Mouse (Mus musculus) heart, postnatal 0 days (tissue): ENCODE results near the gene Ilf3. TPM values are rescaled to one million over a fixed set of nuclear protein-coding genes. Genes with fewer than 3 reads are reported as not detected.
A peak's percentile ranks its signal among the peaks of the same experiment; 100 is the strongest.

Experiments used
- ATAC-seq: fragments of 200-750 bp; cut with Nextera tagmentation; 2 replicates; pipeline ENCODE4 v1.8.0; 2017; ENCODE audit warnings: low read depth, moderate number of reproducible peaks, moderate library complexity; ENCODE audit not compliant: insufficient read depth
- DNase-seq: peaks from one replicate; pipeline ENCODE4 v3.0.0-alpha.2; 2016; ENCODE audit warnings: low spot score
- H3K27ac ChIP-seq: fragments of 300-500 bp; sonication (generic); 2 replicates; pipeline ENCODE4 v1.5.1; 2014; ENCODE audit warnings: low read depth, mild to moderate bottlenecking
- H3K27me3 ChIP-seq: fragments of 300-500 bp; sonication (generic); 2 replicates; pipeline ENCODE4 v1.6.1; 2014; ENCODE audit warnings: low read length, mixed read lengths; ENCODE audit not compliant: control insufficient read depth, insufficient read depth
- H3K36me3 ChIP-seq: fragments of 300-500 bp; sonication (generic); replicated peaks from 2 replicates; pipeline ENCODE4 v1.6.1; 2014; ENCODE audit warnings: low read length, mixed read lengths; ENCODE audit not compliant: control insufficient read depth, insufficient read depth
- H3K4me1 ChIP-seq: fragments of 300-500 bp; sonication (generic); 2 replicates; pipeline ENCODE4 v1.6.1; 2014; ENCODE audit warnings: antibody characterized with exemption; ENCODE audit not compliant: control insufficient read depth, insufficient read depth
- H3K4me2 ChIP-seq: fragments of 300-500 bp; sonication (generic); 2 replicates; pipeline ENCODE4 v1.6.1; 2014; ENCODE audit warnings: low read depth, mild to moderate bottlenecking, low read length, moderate library complexity
- H3K4me3 ChIP-seq: fragments of 300-500 bp; sonication (generic); 2 replicates; pipeline ENCODE4 v1.5.1; 2014; ENCODE audit warnings: low read depth, low read length
- H3K9ac ChIP-seq: fragments of 300-500 bp; sonication (generic); replicated peaks from 2 replicates; pipeline ENCODE4 v1.6.1; 2014; ENCODE audit warnings: low read depth, low read length, mixed read lengths
- H3K9me3 ChIP-seq: fragments of 300-500 bp; sonication (generic); replicated peaks from 2 replicates; pipeline ENCODE4 v1.6.1; 2016; ENCODE audit warnings: low read length; ENCODE audit not compliant: control insufficient read depth
- CTCF ChIP-seq: IDR thresholded peaks from 2 replicates; pipeline ENCODE4 v1.5.1; 2016; ENCODE audit warnings: antibody characterized with exemption, control low read depth, low read depth
- EP300 ChIP-seq: IDR thresholded peaks from 2 replicates; pipeline ENCODE4 v1.6.1; 2016; ENCODE audit warnings: antibody characterized with exemption, low read depth
- WGBS: fragments of 180-500 bp; shearing (Covaris S2); extraction: QIAGEN DNeasy Blood & Tissue Kit; methylation state at CpG from one replicate; pipeline ENCODE4 v1.1.7; 2014; 5-methylcytosine and 5-hydroxymethylcytosine counted together
- polyA plus RNA-seq: library from polyadenylated mRNA; unstranded; fragments of >200 nt; fragmentation: Nextera tagmentation; extraction: Ambion mirVana; gene quantifications from 2 replicates; pipeline ENCODE4 v1.2.1, GENCODE M21; 2015
- total RNA-seq: library from RNA; depleted of rRNA; stranded (reverse); fragments of >200 nt; gene quantifications from 2 replicates; pipeline ENCODE4 v1.2.3, GENCODE M21; 2014; ENCODE audit warnings: low replicate concordance

Ilf3 gene
- total and polyA plus RNA-seq, 2 experiments from 2014 or later: 34.7 to 58.4 TPM

DNA sequence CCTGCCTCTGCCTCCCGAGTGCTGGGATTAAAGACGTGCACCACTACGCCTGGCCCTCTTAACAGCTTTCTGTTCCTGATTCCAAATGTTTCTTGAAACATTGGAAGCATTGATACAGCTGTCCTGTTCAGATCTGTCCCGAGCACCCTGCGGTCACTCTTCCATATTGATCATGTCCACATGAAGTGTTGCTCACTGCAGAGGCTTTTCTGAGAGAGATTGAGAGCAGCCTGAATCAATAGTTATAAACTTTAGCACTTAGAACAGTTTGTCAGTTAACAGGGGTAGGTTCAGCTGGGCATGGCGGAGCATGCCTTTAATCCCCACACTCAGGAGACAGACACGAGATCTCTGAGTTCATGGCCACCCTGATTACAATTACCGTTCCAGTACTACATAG is 76.2 kb downstream of the Ilf3 start:
- WGBS: 94% methylated on average over 8 of the region's 8 CpGs
- DNase-seq (no peak), ATAC-seq (no peak)
- Histone ChIP-seq H3K36me3 (0 out of 2 replicates have a peak, but pooled peaks cover 7% of the 10 kb centered on the region), H3K4me3 (no peak overlapping the region), H3K27me3 (no peaks in the 10 kb centered on the region), H3K9me3 (no peaks in the 10 kb centered on the region), H3K27ac (no peak overlapping the region), H3K4me1 (no peaks in the 10 kb centered on the region; the same call in 1 of the 2 replicates), H3K9ac (no peak overlapping the region), H3K4me2 (no peak overlapping the region)
- no peak for TF ChIP-seq EP300
- TF ChIP-seq CTCF: no peak

DNA sequence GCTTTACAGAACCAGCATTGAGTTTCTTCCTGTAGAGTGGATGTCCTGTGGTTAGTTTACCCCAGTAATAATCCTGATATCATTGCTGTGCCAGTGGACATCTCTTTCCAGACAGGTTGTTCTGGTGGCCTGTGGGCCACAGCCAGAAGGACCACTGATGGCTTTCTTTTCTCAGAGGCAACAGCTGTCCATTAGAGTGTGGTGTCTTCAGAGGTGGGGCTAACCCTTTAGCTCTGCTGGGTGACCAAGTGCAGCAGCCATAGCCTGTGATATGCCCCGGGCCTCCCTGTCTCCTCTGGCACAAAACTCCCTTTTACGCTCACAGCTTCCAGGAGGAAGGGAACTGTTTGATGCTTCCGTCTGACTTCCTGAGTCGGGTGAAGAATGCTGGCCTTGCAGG is 76.9 kb downstream of the Ilf3 start:
- TF ChIP-seq CTCF (no peak), EP300 (no peak)
- H3K9ac ChIP-seq: no peak overlapping the region
- H3K4me1 ChIP-seq: no peaks in the 10 kb centered on the region
- ATAC-seq (no peak), DNase-seq (no peak)
- 0 out of 2 replicates have a peak, but pooled peaks cover 7% of the 10 kb centered on the region for H3K36me3 ChIP-seq
- no peaks in the 10 kb centered on the region for H3K9me3 ChIP-seq
- no peaks in the 10 kb centered on the region for H3K27me3 ChIP-seq
- H3K4me3 ChIP-seq: no peak overlapping the region
- no peak overlapping the region for H3K4me2 ChIP-seq
- no peak overlapping the region for H3K27ac ChIP-seq
- WGBS: 68% methylated on average over 4 of the region's 4 CpGs

GRCm38 (mm10) chr9:21445081-21445744 is 77.5 kb downstream of the Ilf3 start:
- WGBS: 95% methylated on average over 6 of the region's 6 CpGs

DNA sequence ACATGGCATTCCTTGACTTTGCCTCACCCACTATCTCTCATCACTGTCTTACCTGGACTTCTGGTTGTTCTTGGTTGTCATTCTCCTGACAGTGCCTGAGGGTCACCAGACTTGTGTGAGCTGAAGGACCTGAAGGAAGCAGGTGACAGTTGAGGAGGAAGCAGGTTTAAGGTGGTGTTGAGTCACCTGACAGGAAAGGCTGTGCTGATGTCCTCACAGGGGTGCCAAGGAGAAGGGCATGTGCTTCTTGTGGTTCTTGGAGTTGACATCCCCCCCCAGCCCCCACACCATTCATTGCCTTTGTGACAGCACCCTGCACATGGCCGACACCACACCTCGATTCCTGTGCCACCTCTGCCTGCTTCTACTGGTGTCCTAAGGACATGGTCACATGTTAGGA is 80.1 kb downstream of the Ilf3 start:
- H3K4me1 ChIP-seq: peaks cover 15% of the 10 kb centered on the region
- no peak overlapping the region for H3K4me2 ChIP-seq
- H3K9me3 ChIP-seq: no peaks in the 10 kb centered on the region
- 0 out of 2 replicates have a peak, but pooled peaks cover 7% of the 10 kb centered on the region for H3K36me3 ChIP-seq
- ATAC-seq (no peak), DNase-seq (no peak)
- no peak overlapping the region for H3K27ac ChIP-seq
- no peak overlapping the region for H3K9ac ChIP-seq
- H3K27me3 ChIP-seq: no peaks in the 10 kb centered on the region
- WGBS: 76% methylated on average over 2 of the region's 2 CpGs
- TF ChIP-seq EP300 (no peak), CTCF (no peak)
- H3K4me3 ChIP-seq: no peak overlapping the region

More at GRCm38 (mm10) chr9:21445081-21445744, 77.5 kb downstream of the Ilf3 start:
- Histone ChIP-seq H3K9me3 (no peaks in the 10 kb centered on the region), H3K27ac (no peak overlapping the region), H3K4me3 (no peak overlapping the region), H3K4me2 (no peak overlapping the region), H3K36me3 (0 out of 2 replicates have a peak, but pooled peaks cover 7% of the 10 kb centered on the region), H3K4me1 (no peaks in the 10 kb centered on the region), H3K9ac (no peak overlapping the region), H3K27me3 (no peaks in the 10 kb centered on the region)
- ATAC-seq (no peak), DNase-seq (no peak)
- TF ChIP-seq EP300: no peak

DNA sequence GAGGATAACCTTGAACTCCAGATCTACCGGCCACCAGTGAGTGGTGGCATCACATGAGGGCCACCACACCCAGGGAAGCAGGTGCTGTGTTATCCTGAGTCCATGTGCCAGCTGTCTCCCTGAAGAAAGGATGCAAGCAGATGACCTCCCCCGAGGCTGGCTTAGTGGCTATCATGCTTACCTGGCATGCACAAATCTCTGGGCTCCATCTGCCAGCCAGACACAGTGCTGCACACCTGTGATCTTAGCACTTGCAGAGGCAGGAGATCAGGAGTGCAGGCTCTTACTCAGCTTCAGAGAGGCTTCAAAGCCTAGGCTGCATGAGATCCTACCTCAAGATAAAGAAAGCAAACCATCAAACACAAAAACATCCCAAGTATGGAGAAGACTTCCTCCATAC is 82.0 kb downstream of the Ilf3 start:
- H3K27me3 ChIP-seq: no peaks in the 10 kb centered on the region
- 0 out of 2 replicates have a peak, but pooled peaks cover 7% of the 10 kb centered on the region for H3K36me3 ChIP-seq
- H3K4me2 ChIP-seq: no peak overlapping the region
- H3K9me3 ChIP-seq: no peaks in the 10 kb centered on the region
- peaks cover 15% of the 10 kb centered on the region for H3K4me1 ChIP-seq
- no peak for DNase-seq
- no peak for TF ChIP-seq EP300
- no peak for TF ChIP-seq CTCF
- ATAC-seq: no peak
- no peak overlapping the region for H3K4me3 ChIP-seq
- H3K27ac ChIP-seq: peak overlapping the region; percentile 32; the same call in 1 of the 2 replicates
- no peak overlapping the region for H3K9ac ChIP-seq
- WGBS: 82% methylated on average over 2 of the region's 2 CpGs

GRCm38 (mm10) chr9:21450270-21450669 is 82.6 kb downstream of the Ilf3 start:
- H3K9ac ChIP-seq: no peak overlapping the region
- H3K36me3 ChIP-seq: 0 out of 2 replicates have a peak, but pooled peaks cover 4% of the 10 kb centered on the region
- no peaks in the 10 kb centered on the region for H3K9me3 ChIP-seq
- H3K27me3 ChIP-seq: no peaks in the 10 kb centered on the region
- WGBS: 49% methylated on average over 3 of the region's 3 CpGs
- DNase-seq: no peak
- H3K4me3 ChIP-seq: no peak overlapping the region
- H3K4me1 ChIP-seq: peaks cover 15% of the 10 kb centered on the region
- TF ChIP-seq CTCF (no peak), EP300 (no peak)
- 0 out of 2 replicates have a peak, but pooled peaks have one; percentile 43 for ATAC-seq
- H3K4me2 ChIP-seq: no peak overlapping the region
- H3K27ac ChIP-seq: peak overlapping the region; percentile 32
